Mouse (Mus musculus) spleen, adult 2 months (tissue): ENCODE measurements around the gene Ccm2l. TPM values are rescaled to one million over a fixed set of nuclear protein-coding genes. Genes with fewer than 3 reads are reported as not detected.

ENCODE experiments used
- DNase-seq, 2 experiments: peaks; one replicate each; pipeline versions ENCODE4 v3.0.0 to v3.0.0-alpha.2; 2012 to 2021; ENCODE audit warnings: low spot score in 2 of 2, low read depth in 1 of 2
- H3K27ac ChIP-seq: fragments of 200-500 bp; 2 replicates; pipeline ENCODE4 v1.5.1; 2012; ENCODE audit warnings: low read length, inconsistent platforms; ENCODE audit not compliant: insufficient read depth
- H3K27me3 ChIP-seq: fragments of 200-500 bp; 2 replicates; pipeline ENCODE4 v1.6.1; 2012; ENCODE audit warnings: mild to moderate bottlenecking, moderate library complexity, low read length, inconsistent platforms; ENCODE audit not compliant: control insufficient read depth, insufficient read depth
- H3K36me3 ChIP-seq: fragments of 200-500 bp; 2 replicates; pipeline ENCODE4 v1.6.1; 2012; ENCODE audit warnings: mild to moderate bottlenecking, low read length, inconsistent platforms; ENCODE audit not compliant: control insufficient read depth, insufficient read depth
- H3K4me1 ChIP-seq: fragments of 200-500 bp; 2 replicates; pipeline ENCODE4 v1.6.1; 2011; ENCODE audit warnings: inconsistent platforms; ENCODE audit not compliant: control insufficient read depth, insufficient read depth, insufficient read length
- H3K4me3 ChIP-seq: fragments of 200-500 bp; 2 replicates; pipeline ENCODE4 v1.5.1; 2011; ENCODE audit warnings: mild to moderate bottlenecking, inconsistent platforms; ENCODE audit not compliant: insufficient read depth, insufficient read length; ENCODE audit errors: extremely low read depth
- CTCF ChIP-seq: fragments of 200-500 bp; IDR thresholded peaks from 2 replicates; pipeline ENCODE4 v1.5.1; 2011; ENCODE audit warnings: mild to moderate bottlenecking, inconsistent platforms; ENCODE audit not compliant: insufficient read depth, insufficient read length, insufficient replicate concordance; ENCODE audit errors: extremely low read depth
- POLR2A ChIP-seq: fragments of 200-500 bp; IDR thresholded peaks from 2 replicates; pipeline ENCODE4 v1.6.1; 2011; ENCODE audit warnings: low read depth, low read length, inconsistent platforms
- WGBS: fragments of 180-500 bp; shearing (Covaris S2); methylation state at CpG from one replicate; pipeline ENCODE4 v1.1.7; 2018; 5-methylcytosine and 5-hydroxymethylcytosine counted together
- polyA plus RNA-seq: library from polyadenylated mRNA; depleted of rRNA; stranded (reverse); fragments of >200 nt; gene quantifications from 2 replicates; pipeline ENCODE4 v1.2.3, GENCODE M21; 2012

The Ccm2l gene
- polyA plus RNA-seq, 1 experiment, result 19.2 TPM

DNA sequence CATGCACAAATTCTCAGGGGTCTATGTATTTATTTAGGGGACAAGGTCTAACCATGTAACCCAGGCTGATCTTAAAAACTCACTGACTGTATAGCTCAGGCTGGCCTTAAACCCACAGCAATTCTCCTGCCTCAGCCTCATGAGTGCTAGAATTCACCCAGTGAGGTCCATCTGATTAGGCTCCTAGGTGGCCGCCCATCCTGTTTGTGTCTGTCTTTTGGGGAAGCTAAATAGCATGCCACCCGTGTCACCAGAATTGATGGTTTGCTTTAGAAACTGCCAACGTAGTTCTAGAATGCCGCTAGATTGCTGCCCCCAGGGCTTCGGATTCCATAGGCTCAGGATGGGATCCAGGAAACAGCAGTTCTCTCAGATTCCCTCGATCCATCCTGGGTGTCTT lies 1.2 kb downstream of the Ccm2l start:
- 78% methylated on average over 6 of the region's 6 CpGs for WGBS
- DNase-seq, result no peak
- TF ChIP-seq POLR2A (no peak), CTCF (no peak)
- H3K27me3 ChIP-seq, result no peaks in the 10 kb centered on the region
- no peaks in the 10 kb centered on the region for H3K36me3 ChIP-seq
- H3K27ac ChIP-seq, result no peak overlapping the region
- H3K4me1 ChIP-seq, result no peaks in the 10 kb centered on the region
- H3K4me3 ChIP-seq, result no peak overlapping the region

DNA sequence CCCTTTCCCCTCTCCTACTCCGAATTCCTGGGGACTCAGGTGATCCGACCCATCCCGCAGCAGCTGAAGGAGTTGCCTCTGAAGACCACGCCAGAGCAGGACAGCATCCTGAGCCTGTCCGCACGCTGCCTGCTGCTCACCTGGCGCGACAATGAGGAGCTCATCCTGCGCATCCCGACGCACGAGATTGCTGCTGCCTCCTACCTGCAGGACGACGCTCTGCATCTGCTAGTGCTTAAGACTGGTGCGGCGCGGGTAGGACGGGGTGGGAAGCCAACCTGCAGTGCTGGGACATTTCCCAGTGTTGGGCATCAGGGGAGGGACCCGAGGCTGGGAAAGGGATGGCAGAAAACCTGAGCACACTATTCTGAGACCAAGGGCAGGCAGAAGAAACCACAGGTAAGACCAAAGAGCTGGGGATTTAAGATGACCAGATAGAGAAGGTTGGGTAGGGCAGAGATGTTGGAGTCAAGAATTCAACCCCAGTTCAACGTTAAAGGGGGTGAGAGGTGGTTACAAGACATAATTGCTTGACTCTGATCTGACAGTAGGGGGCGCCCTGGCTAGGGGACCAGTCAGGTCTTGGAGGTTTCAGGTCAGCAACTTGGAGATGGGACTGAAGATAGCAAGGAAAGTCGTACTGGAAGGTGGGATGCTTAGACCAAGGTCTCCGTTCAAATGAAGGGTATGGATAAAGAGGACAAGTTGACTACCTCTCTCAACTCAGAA lies 5.2 kb downstream of the Ccm2l start:
- H3K27me3 ChIP-seq, result no peaks in the 10 kb centered on the region
- no peaks in the 10 kb centered on the region for H3K36me3 ChIP-seq
- no peaks in the 10 kb centered on the region for H3K4me1 ChIP-seq
- DNase-seq, result peak in 1 of 2 experiments; percentile 38
- 81% methylated on average over 23 of the region's 23 CpGs for WGBS
- H3K27ac ChIP-seq, result no peak overlapping the region
- no peak overlapping the region for H3K4me3 ChIP-seq
- no peak for TF ChIP-seq POLR2A
- TF ChIP-seq CTCF, result peak; percentile 40; the same call in 1 of the 2 replicates

DNA sequence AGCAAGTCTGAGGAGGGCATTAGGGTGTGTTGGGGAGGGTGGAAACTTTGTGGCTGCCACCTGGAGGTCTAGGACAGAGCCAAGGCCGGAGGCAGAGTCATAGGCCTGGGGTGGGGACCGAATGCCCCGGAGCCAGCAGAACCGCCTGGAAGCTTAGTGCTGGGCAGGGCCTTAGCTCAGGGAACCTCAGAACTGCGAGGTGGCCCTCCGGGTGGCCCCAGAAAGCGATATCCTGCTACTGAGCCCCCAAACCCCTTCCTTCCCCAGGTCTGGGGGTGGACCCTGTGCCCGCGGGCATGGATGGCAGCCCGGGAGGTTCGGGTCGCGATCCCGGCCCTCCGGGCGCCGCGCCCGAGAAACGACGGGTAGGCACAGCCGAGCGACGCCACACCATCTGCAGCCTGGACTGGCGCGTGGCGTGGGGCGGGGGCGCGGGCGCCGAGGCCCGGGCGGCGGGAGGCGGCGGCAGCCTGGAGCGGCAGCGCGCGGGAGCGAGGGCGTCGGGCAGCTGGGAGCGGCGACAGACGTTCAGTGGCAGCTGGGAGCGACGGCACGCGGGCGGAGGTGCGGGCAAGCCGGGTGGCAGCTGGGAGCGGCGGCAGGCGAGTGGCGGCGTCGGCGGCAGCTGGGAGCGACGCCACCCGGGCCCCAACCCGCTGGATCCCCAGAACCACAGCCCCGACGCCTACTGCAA lies 5.9 kb downstream of the Ccm2l start:
- no peak overlapping the region for H3K4me3 ChIP-seq
- DNase-seq, result no peak
- no peaks in the 10 kb centered on the region for H3K36me3 ChIP-seq
- WGBS, result 96% methylated on average over 67 of the region's 67 CpGs
- no peak overlapping the region for H3K27ac ChIP-seq
- TF ChIP-seq POLR2A (no peak), CTCF (no peak)
- no peaks in the 10 kb centered on the region for H3K27me3 ChIP-seq
- H3K4me1 ChIP-seq, result no peaks in the 10 kb centered on the region

DNA sequence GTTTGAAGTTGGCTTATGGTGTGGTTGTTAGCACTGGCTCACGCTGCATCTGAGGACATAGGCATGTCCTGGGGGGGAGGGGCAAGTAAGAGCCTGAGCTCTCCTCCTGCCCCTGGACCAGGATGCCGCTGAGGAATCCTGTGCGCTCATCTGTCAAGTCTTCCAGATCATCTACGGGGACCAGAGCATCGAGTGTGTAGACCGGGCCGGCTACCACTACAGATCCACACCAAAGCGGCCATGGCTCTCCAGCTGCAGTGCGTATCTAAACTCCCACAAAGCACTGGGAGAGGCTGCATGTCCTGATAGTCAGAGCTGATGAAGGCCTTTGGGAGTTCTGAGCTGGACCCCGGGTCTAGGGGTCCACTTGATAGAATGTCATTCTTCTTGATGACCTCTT lies 8.9 kb downstream of the Ccm2l start:
- Histone ChIP-seq H3K4me3 (no peak overlapping the region), H3K27ac (no peak overlapping the region), H3K4me1 (no peaks in the 10 kb centered on the region), H3K27me3 (no peaks in the 10 kb centered on the region), H3K36me3 (no peaks in the 10 kb centered on the region)
- WGBS, result 95% methylated on average over 10 of the region's 10 CpGs
- no peak for DNase-seq
- TF ChIP-seq CTCF (no peak), POLR2A (no peak)

DNA sequence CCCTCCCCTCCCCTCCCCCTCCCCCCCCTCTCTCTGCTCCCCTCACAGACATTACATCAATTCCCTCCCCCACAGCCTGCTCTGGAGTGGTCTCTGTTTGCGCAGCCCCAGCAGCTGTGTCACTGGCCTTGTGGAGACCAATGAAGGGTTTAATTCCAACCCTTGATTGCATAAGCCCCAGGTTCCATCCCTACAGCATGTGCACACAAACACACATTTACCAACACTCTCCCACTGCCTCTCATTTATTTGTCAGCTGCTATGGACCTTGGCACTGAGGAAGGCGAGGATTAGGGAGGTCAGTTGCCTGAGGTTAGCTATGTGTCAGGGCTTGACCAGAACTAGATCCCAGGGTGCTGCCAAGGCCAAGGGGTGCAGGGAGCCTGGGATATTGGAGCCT lies 10.2 kb downstream of the Ccm2l start:
- WGBS, result 55% methylated on average over 2 of the region's 2 CpGs
- no peak overlapping the region for H3K4me3 ChIP-seq
- no peak overlapping the region for H3K27ac ChIP-seq
- no peak for DNase-seq
- no peaks in the 10 kb centered on the region for H3K4me1 ChIP-seq
- TF ChIP-seq POLR2A (no peak), CTCF (no peak)
- H3K27me3 ChIP-seq, result no peaks in the 10 kb centered on the region
- no peaks in the 10 kb centered on the region for H3K36me3 ChIP-seq

DNA sequence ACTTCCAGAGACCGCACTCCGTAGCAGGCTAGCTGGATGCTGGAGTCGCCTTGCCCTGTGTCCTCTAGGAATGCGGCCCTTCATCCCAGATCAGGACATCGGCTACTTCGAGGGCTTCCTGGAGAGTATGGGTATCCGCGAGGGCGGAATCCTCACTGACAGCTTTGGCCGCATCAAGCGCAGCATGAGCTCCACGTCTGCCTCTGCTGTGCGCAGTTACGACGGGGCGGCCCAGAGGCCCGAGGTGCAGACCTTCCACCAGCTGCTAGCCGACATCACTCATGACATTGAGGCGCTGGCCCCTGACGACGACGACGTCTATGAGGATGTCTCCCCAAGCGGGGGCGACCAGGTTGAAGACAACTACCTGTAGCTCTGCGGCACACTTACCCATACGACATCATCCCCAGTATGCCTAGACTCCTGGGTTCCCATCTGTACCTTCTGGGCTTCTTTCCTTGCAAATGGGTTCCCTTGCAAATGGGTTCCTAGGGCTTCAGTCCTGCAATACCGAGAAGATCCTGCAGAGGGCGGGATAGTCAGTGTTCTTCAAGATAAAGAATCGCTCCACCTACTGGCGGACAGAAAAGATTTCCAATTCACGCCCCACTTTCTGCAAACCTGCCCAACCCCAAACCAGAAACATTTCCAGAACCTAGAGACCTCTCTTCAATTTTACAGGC lies 15.2 kb downstream of the Ccm2l start:
- H3K4me3 ChIP-seq, result no peak overlapping the region
- DNase-seq, result peak; percentile 72 to 82
- TF ChIP-seq POLR2A, result no peak
- peak; percentile 87; the same call in 1 of the 2 replicates for TF ChIP-seq CTCF
- WGBS, result 64% methylated on average over 32 of the region's 32 CpGs
- H3K27ac ChIP-seq, result no peak overlapping the region
- no peaks in the 10 kb centered on the region for H3K36me3 ChIP-seq
- no peaks in the 10 kb centered on the region for H3K27me3 ChIP-seq
- peaks cover 19% of the 10 kb centered on the region; the same call in 1 of the 2 replicates for H3K4me1 ChIP-seq
